Mouse (Mus musculus): Measurements from ENCODE around the gene 3110009E18Rik.

3110009E18Rik gene

GRCm38 (mm10) chr1:120142551-120142950 is 21.6 kb downstream of the 3110009E18Rik start:
- no peak for DNase-seq (ENCODE audit: extremely low spot score, low read depth, low spot score)

GRCm38 (mm10) chr1:120145527-120146216 is 24.7 kb downstream of the 3110009E18Rik start:
- no peak for DNase-seq (ENCODE audit: extremely low spot score, low read depth, low spot score)

- DNase-seq (ENCODE audit: extremely low spot score, low read depth, low spot score), result no peak
Measured at GRCm38 (mm10) chr1:120146994-120147393, 26.0 kb downstream of the 3110009E18Rik start.

GRCm38 (mm10) chr1:120154232-120154631 is 33.2 kb downstream of the 3110009E18Rik start:
- DNase-seq (ENCODE audit: extremely low spot score, low read depth, low spot score), result no peak

GRCm38 (mm10) chr1:120155325-120155724 is 34.3 kb downstream of the 3110009E18Rik start:
- DNase-seq (ENCODE audit: extremely low spot score, low read depth, low spot score), result no peak

- no peak for DNase-seq (ENCODE audit: extremely low spot score, low read depth, low spot score)
Measured at GRCm38 (mm10) chr1:120158474-120159127, 37.6 kb downstream of the 3110009E18Rik start.

GRCm38 (mm10) chr1:120161502-120161901 is 40.5 kb downstream of the 3110009E18Rik start:
- no peak for DNase-seq (ENCODE audit: extremely low spot score, low read depth, low spot score)

GRCm38 (mm10) chr1:120162616-120163015 is 41.6 kb downstream of the 3110009E18Rik start:
- DNase-seq (ENCODE audit: extremely low spot score, low read depth, low spot score), result no peak

- no peak for DNase-seq (ENCODE audit: extremely low spot score, low read depth, low spot score)
Measured at GRCm38 (mm10) chr1:120168016-120168415, 47.0 kb downstream of the 3110009E18Rik start.

- no peak for DNase-seq (ENCODE audit: extremely low spot score, low read depth, low spot score)
Measured at GRCm38 (mm10) chr1:120168674-120169073, 47.7 kb downstream of the 3110009E18Rik start.

GRCm38 (mm10) chr1:120170307-120170706 is 49.3 kb downstream of the 3110009E18Rik start:
- DNase-seq (ENCODE audit: extremely low spot score, low read depth, low spot score), result no peak

GRCm38 (mm10) chr1:120171819-120172521 is 51.0 kb downstream of the 3110009E18Rik start:
- no peak for DNase-seq (ENCODE audit: extremely low spot score, low read depth, low spot score)

- DNase-seq (ENCODE audit: extremely low spot score, low read depth, low spot score), result no peak
Measured at GRCm38 (mm10) chr1:120174991-120175390, 54.0 kb downstream of the 3110009E18Rik start.

- DNase-seq (ENCODE audit: extremely low spot score, low read depth, low spot score), result no peak
Measured at GRCm38 (mm10) chr1:120176313-120176712, 55.3 kb downstream of the 3110009E18Rik start.

GRCm38 (mm10) chr1:120177141-120177540 is 56.2 kb downstream of the 3110009E18Rik start:
- no peak for DNase-seq (ENCODE audit: extremely low spot score, low read depth, low spot score)

- DNase-seq (ENCODE audit: extremely low spot score, low read depth, low spot score), result no peak
Measured at GRCm38 (mm10) chr1:120186204-120186603, 65.2 kb downstream of the 3110009E18Rik start.

GRCm38 (mm10) chr1:120186655-120187054 is 65.7 kb downstream of the 3110009E18Rik start:
- no peak for DNase-seq (ENCODE audit: extremely low spot score, low read depth, low spot score)

GRCm38 (mm10) chr1:120187059-120187458 is 66.1 kb downstream of the 3110009E18Rik start:
- DNase-seq (ENCODE audit: extremely low spot score, low read depth, low spot score), result no peak

GRCm38 (mm10) chr1:120189206-120189605 is 68.2 kb downstream of the 3110009E18Rik start:
- no peak for DNase-seq (ENCODE audit: extremely low spot score, low read depth, low spot score)

GRCm38 (mm10) chr1:120190300-120190699 is 69.3 kb downstream of the 3110009E18Rik start:
- no peak for DNase-seq (ENCODE audit: extremely low spot score, low read depth, low spot score)

- no peak for DNase-seq (ENCODE audit: extremely low spot score, low read depth, low spot score)
Measured at GRCm38 (mm10) chr1:120190946-120191345, 70.0 kb downstream of the 3110009E18Rik start.

GRCm38 (mm10) chr1:120192321-120192720 is 71.3 kb downstream of the 3110009E18Rik start:
- no peak for DNase-seq (ENCODE audit: extremely low spot score, low read depth, low spot score)
